Mouse (Mus musculus) liver, embryonic 15.5 days (tissue): ENCODE results near the gene Mogs. TPM values are rescaled to one million over a fixed set of nuclear protein-coding genes. Genes with fewer than 3 reads are reported as not detected.
A peak's percentile ranks its signal among the peaks of the same experiment; 100 is the strongest.

Experiments
- ATAC-seq: fragments of 200-750 bp; cut with Nextera tagmentation; 2 replicates; pipeline ENCODE4 v1.8.0; 2017; ENCODE audit warnings: moderate number of reproducible peaks, mild to moderate bottlenecking, moderate library complexity; ENCODE audit not compliant: insufficient read depth
- H3K27ac ChIP-seq: fragments of 300-500 bp; sonication (generic); replicated peaks from 2 replicates; pipeline ENCODE4 v1.5.1; 2015; ENCODE audit warnings: mild to moderate bottlenecking, inconsistent platforms
- H3K27me3 ChIP-seq: fragments of 300-500 bp; sonication (generic); 2 replicates; pipeline ENCODE4 v1.6.1; 2015; ENCODE audit warnings: mild to moderate bottlenecking, inconsistent platforms
- H3K36me3 ChIP-seq: fragments of 300-500 bp; sonication (generic); replicated peaks from 2 replicates; pipeline ENCODE4 v1.6.1; 2015; ENCODE audit warnings: moderate library complexity, mild to moderate bottlenecking, inconsistent platforms
- H3K4me1 ChIP-seq: fragments of 300-500 bp; sonication (generic); replicated peaks from 2 replicates; pipeline ENCODE4 v1.6.1; 2015; ENCODE audit warnings: inconsistent platforms
- H3K4me2 ChIP-seq: fragments of 300-500 bp; sonication (generic); 2 replicates; pipeline ENCODE4 v1.6.1; 2015; ENCODE audit warnings: moderate library complexity, mild to moderate bottlenecking, inconsistent platforms
- H3K4me3 ChIP-seq: fragments of 300-500 bp; sonication (generic); replicated peaks from 2 replicates; pipeline ENCODE4 v1.5.1; 2015; ENCODE audit warnings: mild to moderate bottlenecking, inconsistent platforms
- H3K9ac ChIP-seq: fragments of 300-500 bp; sonication (generic); 2 replicates; pipeline ENCODE4 v1.6.1; 2015; ENCODE audit warnings: moderate library complexity, mild to moderate bottlenecking, inconsistent platforms
- H3K9me3 ChIP-seq: fragments of 300-500 bp; sonication (generic); replicated peaks from 2 replicates; pipeline ENCODE4 v1.6.1; 2016; ENCODE audit warnings: inconsistent platforms
- whole genome bisulfite sequencing: fragments of 180-500 bp; shearing (Covaris S2); methylation state at CpG from one replicate; pipeline ENCODE4 v1.1.7; 2015; ENCODE audit warnings: mixed read lengths; ENCODE audit not compliant: insufficient replicate concordance; 5-methylcytosine and 5-hydroxymethylcytosine counted together
- polyA plus RNA-seq: library from polyadenylated mRNA; unstranded; fragments of >200 nt; fragmentation: Nextera tagmentation; extraction: Ambion mirVana; gene quantifications from 2 replicates; pipeline ENCODE4 v1.2.1, GENCODE M21; 2015

Gene Mogs
- polyA plus RNA-seq, 1 experiment from 2014 or later = 37.0 TPM

DNA sequence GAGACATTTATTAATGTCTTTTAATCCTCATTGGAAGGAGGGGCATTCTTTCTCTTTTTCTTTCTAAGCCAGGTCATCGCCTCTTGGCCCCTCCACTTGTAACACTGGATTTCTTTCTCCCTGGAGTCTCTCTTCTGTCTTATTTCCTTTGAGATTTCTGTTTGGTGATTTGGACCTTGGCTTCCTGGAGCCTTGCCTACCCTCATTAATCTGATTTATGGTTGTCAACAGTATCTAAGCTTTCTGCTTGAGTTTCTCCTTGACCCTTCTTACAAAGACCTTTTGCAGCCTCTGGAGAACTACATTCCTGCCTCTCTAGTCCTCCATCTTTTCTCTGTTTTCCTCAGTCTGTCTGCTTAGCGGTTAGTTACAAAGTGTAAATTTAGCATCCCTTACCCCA lies 16.9 kb upstream of the Mogs start:
- Histone ChIP-seq H3K4me3 (no peak overlapping the region), H3K27ac (no peak overlapping the region), H3K4me1 (peaks cover 26% of the 10 kb centered on the region), H3K9ac (no peak overlapping the region), H3K9me3 (no peaks in the 10 kb centered on the region), H3K27me3 (peaks cover 46% of the 10 kb centered on the region), H3K4me2 (no peak overlapping the region), H3K36me3 (peaks cover 1% of the 10 kb centered on the region; the same call in 1 of the 2 replicates)
- WGBS = 70% methylated on average over 2 of the region's 2 CpGs
- ATAC-seq = no peak

DNA sequence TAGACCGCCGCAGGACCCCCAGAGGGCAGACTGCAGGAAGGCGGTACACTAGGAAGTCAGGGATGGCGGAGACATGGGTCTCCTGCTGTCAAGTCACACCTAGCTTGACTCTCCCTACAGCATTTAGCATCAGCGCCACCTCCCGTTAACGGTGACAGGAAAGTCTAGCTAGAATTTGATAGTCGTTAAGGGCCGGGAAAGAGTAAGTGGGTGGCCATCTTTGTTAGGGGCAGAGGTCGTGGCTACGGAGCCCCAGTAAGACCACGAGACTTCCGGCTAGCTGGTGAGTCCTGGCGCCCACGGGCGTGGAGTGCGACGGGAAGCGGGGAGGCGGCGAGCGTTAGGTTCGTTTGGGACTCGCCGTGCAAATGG lies 14.0 kb upstream of the Mogs start, which contains the start of the genes Ccdc142 and Gm42688:
TSS of gene Ccdc142 (plus strand) at position 286 of the 372 bp plus-strand sequence.
TSS of gene Gm42688 (plus strand) at position 302 of the 372 bp plus-strand sequence.
- peaks cover 11% of the 10 kb centered on the region; the same call in 1 of the 2 replicates for H3K36me3 ChIP-seq
- peak; percentile 79 for ATAC-seq
- peaks cover 26% of the 10 kb centered on the region for H3K27me3 ChIP-seq
- H3K9me3 ChIP-seq = no peaks in the 10 kb centered on the region
- WGBS = 1% methylated on average over 25 of the region's 25 CpGs
- peaks cover 29% of the 10 kb centered on the region for H3K4me1 ChIP-seq
- peak within 1 kb of the TSS; percentile 73 for H3K4me3 ChIP-seq
- H3K27ac ChIP-seq = peak within 1 kb of the TSS; percentile 81
- H3K9ac ChIP-seq = peak within 1 kb of the TSS; percentile 78
- peak within 1 kb of the TSS; percentile 100 for H3K4me2 ChIP-seq

DNA sequence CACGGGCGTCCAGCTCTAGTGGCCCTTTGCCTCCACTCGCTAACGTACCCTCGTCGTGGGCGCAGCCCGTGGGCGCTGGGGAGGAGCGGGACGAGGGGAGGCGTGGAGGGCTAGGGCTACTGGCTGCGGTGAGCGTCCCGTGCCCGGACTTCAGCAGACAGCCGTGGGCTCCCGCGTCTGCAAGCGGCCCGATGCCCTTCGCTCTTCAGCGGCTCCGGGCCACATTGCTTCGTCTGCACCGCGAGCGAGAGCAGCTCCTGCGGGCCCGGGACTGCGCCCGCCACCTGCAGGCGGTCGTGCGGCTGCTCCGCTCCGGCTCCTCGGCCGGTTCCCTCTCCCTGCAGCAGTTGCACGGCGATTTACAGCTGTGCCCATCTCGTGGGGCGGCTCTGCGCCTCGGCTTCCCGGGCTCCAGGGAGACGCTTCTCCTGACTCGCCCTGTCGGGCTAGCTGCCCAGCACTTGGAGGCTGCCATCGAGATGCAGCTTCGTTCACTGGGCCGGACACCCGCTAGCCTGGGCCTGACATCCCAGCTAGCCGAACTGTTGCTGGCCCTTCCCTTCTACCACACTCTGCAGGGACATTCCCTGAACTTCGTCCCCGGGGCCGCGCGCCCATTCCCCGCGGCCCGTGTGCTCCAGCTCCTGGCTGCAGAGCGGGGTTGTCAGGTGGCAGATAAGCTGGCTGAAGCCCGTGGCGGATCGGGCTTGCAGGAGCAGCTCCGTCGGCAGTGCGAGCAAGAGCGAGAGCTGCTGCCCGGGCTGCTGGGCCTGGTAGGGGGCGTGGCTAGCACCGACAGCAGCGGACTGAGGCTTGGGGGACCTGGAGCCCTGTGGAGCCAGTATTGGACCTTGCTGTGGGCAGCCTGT lies 13.4 kb upstream of the Mogs start:
- Histone ChIP-seq H3K4me2 (peak overlapping the region; percentile 100), H3K9me3 (no peaks in the 10 kb centered on the region), H3K27ac (peak overlapping the region; percentile 81), H3K9ac (peak overlapping the region; percentile 78), H3K4me3 (peak overlapping the region; percentile 73), H3K36me3 (peaks cover 15% of the 10 kb centered on the region; the same call in 1 of the 2 replicates), H3K4me1 (peaks cover 29% of the 10 kb centered on the region), H3K27me3 (peaks cover 23% of the 10 kb centered on the region)
- under 1% methylated on average over 74 of the region's 74 CpGs for WGBS
- ATAC-seq = peak; percentile 76

DNA sequence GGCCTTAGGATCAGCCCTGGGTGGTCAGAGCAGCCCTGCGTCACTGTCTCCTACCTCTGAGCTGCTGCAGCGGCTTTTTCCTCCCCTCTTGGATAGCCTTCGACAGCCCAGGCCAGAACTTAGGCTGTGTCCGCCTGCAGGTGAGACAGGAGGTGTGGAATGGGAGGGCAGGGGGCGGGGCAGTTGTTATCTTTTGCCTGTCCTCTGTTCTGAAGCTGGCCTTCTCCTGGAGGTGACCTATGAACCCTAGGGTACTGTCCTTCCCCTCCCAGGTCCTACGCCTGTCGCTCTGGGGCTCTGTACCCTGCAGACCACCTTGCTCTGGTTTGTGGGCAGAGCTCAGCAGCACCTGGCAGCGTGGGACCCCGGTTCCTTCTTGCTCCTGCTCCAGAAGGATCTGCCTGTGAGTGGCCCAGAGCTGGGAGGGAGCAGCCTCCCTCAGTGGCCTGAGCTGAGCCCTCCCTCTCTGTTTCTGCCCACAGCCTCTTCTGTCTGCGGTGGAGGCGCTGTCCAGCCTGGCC lies 12.1 kb upstream of the Mogs start:
- H3K9ac ChIP-seq = 0 out of 2 replicates have a peak overlapping the region, but pooled peaks have one; percentile 78
- H3K27me3 ChIP-seq = peaks cover 16% of the 10 kb centered on the region; the same call in 1 of the 2 replicates
- WGBS = 68% methylated on average over 11 of the region's 11 CpGs
- peaks cover 42% of the 10 kb centered on the region for H3K4me1 ChIP-seq
- H3K4me2 ChIP-seq = peak overlapping the region; percentile 100
- peak overlapping the region; percentile 73 for H3K4me3 ChIP-seq
- no peaks in the 10 kb centered on the region for H3K9me3 ChIP-seq
- H3K36me3 ChIP-seq = peaks cover 21% of the 10 kb centered on the region; the same call in 1 of the 2 replicates
- no peak for ATAC-seq
- H3K27ac ChIP-seq = peak overlapping the region; percentile 34

DNA sequence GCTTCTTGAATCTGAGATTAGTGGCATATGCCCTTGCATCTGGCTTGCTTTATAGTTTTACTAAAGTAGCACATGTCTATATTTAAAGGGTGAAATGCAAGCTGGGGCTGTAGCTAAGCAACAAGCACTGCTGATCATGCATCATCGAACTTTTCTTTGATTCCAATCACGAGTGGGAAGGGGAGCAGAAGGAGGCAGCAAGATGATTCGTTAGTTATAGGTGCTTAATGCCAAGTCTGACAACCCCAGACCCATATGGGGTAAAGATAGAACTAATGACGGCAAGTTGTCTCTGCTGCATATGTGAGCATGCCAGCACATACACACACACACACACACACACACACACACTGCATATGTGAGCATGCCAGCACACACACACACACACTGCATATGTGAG lies 11.1 kb upstream of the Mogs start:
- H3K4me2 ChIP-seq = no peak overlapping the region
- no peak for ATAC-seq
- no peak overlapping the region for H3K27ac ChIP-seq
- H3K27me3 ChIP-seq = peaks cover 8% of the 10 kb centered on the region; the same call in 1 of the 2 replicates
- WGBS = 73% methylated on average over 4 of the region's 4 CpGs
- H3K4me1 ChIP-seq = peaks cover 48% of the 10 kb centered on the region
- H3K9ac ChIP-seq = no peak overlapping the region
- H3K9me3 ChIP-seq = no peaks in the 10 kb centered on the region
- H3K36me3 ChIP-seq = peaks cover 21% of the 10 kb centered on the region; the same call in 1 of the 2 replicates
- no peak overlapping the region for H3K4me3 ChIP-seq

DNA sequence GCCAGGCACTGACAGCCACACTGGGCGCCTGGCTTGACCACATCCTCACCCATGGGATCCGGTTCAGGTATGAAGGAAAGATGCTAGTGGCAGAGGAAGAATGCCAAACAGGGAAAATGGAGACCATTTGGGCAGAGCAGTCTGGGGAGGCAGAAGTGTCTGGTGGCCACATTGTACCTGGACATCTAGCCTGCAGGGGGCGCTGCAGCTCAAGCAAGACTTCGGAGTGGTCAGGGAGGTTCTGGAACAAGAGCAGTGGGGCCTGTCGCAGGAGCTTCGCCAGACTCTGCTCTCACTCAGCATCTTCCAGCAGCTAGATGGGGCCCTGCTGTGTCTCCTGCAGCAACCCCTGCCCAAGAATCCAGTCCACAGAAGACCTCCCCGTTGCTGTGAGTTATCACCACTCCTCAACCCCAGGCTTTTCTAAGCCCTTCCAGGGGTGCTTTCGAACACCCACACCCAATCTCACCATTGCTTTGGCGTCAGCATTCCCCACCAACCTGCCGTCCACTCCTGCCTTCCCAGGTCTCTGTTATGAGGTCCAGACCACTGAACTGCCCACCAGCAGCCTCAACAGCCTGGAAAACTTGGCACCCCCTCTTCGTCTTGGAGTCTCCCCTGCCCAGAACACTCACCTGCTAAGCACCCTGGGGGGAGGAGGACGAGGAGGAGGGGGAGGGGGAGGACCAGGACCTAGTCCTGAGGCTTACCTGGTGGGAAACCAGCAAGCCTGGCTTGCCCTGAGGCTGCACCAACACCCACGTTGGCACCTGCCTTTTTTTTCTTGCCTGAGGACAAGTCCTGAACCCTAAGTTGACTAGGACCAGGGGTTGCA lies 7.5 kb upstream of the Mogs start:
- peak; percentile 29; the same call in 1 of the 2 replicates for ATAC-seq

DNA sequence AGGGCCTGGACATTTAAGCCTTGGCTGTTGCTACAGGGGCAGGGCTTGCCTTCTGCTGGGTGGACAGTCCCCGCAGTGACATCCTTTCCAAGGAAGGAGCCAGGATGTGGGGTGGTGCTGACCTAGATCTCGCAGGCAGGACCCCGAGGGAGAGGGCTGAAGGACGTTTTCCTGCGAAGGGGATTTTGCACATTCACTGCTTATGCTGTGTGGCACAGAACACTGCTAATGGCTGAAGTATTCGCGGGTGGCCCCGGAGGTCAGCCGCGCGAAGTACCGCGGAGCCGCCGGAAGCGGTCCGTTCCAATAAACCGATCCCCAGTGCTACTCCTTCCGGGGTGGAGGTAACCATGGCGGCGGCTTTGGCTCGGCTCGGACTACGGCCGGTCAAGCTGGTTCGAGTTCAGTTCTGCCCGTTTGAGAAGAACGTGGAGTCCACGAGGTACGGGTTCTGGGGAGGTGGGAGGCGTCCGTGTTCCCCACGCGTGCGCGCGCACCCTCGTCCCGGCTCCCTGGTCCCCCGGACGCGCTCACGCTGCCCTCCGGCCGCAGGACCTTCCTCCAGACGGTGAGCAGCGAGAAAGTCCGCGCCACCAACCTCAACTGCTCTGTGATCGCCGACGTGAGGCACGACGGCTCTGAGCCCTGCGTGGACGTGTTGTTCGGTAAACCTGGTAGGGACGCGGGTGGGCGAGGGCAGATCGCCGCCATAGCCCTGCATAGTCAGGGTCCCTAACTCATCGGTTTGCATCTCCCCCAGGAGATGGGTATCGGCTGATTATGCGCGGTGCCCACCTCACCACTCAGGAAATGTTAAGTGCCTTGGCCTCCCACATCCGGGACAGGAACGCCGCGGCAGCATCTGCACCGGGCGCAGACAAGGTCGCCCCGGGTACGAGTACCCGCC lies 6.3 kb upstream of the Mogs start, which contains the start of gene Mrpl53:
TSS of gene Mrpl53 (plus strand) at position 279 of the 907 bp plus-strand sequence.
- peaks cover 26% of the 10 kb centered on the region for H3K36me3 ChIP-seq
- no peaks in the 10 kb centered on the region for H3K9me3 ChIP-seq
- ATAC-seq = peak; percentile 77
- under 1% methylated on average over 76 of the region's 76 CpGs for WGBS
- peak within 1 kb of the TSS; percentile 91 for H3K27ac ChIP-seq
- peaks cover 55% of the 10 kb centered on the region for H3K4me1 ChIP-seq
- peak within 1 kb of the TSS; percentile 87 for H3K4me2 ChIP-seq
- peak within 1 kb of the TSS; percentile 89 for H3K9ac ChIP-seq
- H3K27me3 ChIP-seq = no peaks in the 10 kb centered on the region
- peak within 1 kb of the TSS; percentile 81 for H3K4me3 ChIP-seq

More for the DNA sequence above, 7.5 kb upstream of the Mogs start:
- Histone ChIP-seq H3K4me2 (peak overlapping the region; percentile 87), H3K4me3 (peak overlapping the region; percentile 81), H3K27me3 (no peaks in the 10 kb centered on the region), H3K9me3 (no peaks in the 10 kb centered on the region), H3K4me1 (peaks cover 57% of the 10 kb centered on the region), H3K27ac (peak overlapping the region; percentile 91), H3K36me3 (peaks cover 30% of the 10 kb centered on the region), H3K9ac (peak overlapping the region; percentile 89; the same call in 1 of the 2 replicates)
- WGBS = 36% methylated on average over 13 of the region's 13 CpGs

DNA sequence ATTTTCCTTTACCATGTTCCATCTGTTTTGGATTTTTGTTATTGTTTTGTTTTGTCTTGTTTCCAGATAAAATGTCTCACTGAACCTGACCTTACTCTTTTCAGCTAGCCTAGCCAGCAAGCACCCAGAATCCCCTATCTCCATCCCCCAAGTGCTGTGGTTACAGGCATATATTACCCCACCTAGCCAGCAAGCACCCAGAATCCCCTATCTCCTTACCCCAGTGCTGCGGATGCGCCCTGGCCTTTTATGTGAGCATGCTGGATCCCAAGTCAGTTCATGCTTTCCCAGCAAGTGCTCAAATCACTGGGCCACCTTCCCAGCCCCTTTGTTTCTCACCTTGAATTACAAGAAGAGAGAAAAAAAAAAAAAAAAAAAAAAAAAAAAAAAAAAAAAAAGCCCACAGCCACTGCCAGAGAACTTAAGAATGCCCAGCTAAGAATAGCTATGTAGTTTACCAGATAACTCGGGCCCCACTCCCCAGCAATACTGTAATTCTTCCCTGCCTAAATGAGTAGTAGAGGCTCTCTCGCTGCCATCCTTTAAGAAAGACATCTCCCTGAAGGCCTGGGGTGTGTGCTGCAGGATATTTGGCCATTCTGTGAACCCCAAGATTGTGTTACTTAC lies 3.7 kb upstream of the Mogs start:
- Histone ChIP-seq H3K4me3 (no peak overlapping the region), H3K4me2 (no peak overlapping the region), H3K9me3 (no peaks in the 10 kb centered on the region), H3K27ac (peak overlapping the region; percentile 26; the same call in 1 of the 2 replicates), H3K36me3 (peaks cover 19% of the 10 kb centered on the region), H3K27me3 (no peaks in the 10 kb centered on the region), H3K4me1 (peaks cover 76% of the 10 kb centered on the region), H3K9ac (no peak overlapping the region)
- 64% methylated on average over 4 of the region's 4 CpGs for WGBS
- ATAC-seq = no peak

DNA sequence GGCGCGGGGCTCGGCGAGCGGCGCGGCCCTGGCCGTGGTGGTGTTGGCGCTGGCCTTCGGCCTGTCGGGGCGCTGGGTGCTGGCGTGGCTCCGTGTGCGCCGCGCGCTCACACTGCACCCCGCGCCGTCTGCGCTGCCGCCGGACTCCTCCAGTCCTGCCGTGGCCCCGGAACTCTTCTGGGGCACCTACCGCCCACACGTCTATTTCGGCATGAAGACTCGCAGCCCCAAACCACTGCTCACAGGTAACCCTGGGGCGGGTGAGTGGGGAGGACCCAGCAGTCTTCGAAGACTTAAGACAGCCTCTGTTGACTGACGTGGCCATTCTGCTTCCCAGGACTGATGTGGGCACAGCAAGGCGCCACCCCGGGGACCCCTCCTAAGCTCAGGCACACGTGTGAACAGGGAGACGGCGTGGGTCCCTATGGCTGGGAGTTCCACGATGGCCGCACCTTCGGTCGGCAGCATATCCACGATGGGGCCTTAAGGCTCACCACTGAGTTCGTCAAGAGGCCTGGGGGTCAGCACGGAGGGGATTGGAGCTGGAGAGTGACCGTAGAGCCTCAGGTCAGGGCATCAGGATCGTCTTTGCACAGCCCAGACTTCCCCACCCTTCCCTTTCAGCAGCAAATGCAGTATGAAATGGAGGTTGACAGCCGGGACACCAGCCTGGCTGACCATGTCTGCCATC lies 531 bp downstream of the Mogs start:
- H3K36me3 ChIP-seq = peaks cover 36% of the 10 kb centered on the region
- peak overlapping the region; percentile 95 for H3K27ac ChIP-seq
- H3K9ac ChIP-seq = peak overlapping the region; percentile 85
- H3K4me1 ChIP-seq = peaks cover 85% of the 10 kb centered on the region
- H3K27me3 ChIP-seq = no peaks in the 10 kb centered on the region
- ATAC-seq = peak; percentile 55
- peak overlapping the region; percentile 89 for H3K4me3 ChIP-seq
- peak overlapping the region; percentile 98 for H3K4me2 ChIP-seq
- no peaks in the 10 kb centered on the region for H3K9me3 ChIP-seq
- under 1% methylated on average over 42 of the region's 48 CpGs for WGBS
